Mouse (Mus musculus) myocyte (in vitro differentiated cells): ENCODE data around the gene Otud7b.

Experiments
- CEBPB ChIP-seq: IDR thresholded peaks from 2 replicates; pipeline ENCODE4 v1.6.1; 2011; ENCODE audit warnings: mild to moderate bottlenecking, moderate library complexity; ENCODE audit not compliant: poor library complexity, insufficient read depth, severe bottlenecking
- MYOD1 ChIP-seq, 3 experiments: IDR thresholded peaks; one replicate each; pipeline ENCODE4 v1.6.1; 2011; ENCODE audit warnings: control low read depth in 2 of 3, low read depth in 2 of 3, mild to moderate bottlenecking in 2 of 3, moderate library complexity in 1 of 3; ENCODE audit not compliant: insufficient read length in 2 of 3, control insufficient read depth in 1 of 3
- MYOG ChIP-seq, 3 experiments: IDR thresholded peaks; one replicate each; pipeline ENCODE4 v1.6.1; 2011; ENCODE audit warnings: control low read depth in 2 of 3, low read depth in 2 of 3, mild to moderate bottlenecking in 2 of 3; ENCODE audit not compliant: insufficient read length in 2 of 3, control insufficient read depth in 1 of 3, insufficient read depth in 1 of 3
- POLR2A ChIP-seq: IDR thresholded peaks from one replicate; pipeline ENCODE4 v1.6.1; 2011; ENCODE audit warnings: low read depth, mild to moderate bottlenecking, control low read depth, moderate library complexity; ENCODE audit not compliant: insufficient read length
- POLR2AphosphoS2 ChIP-seq: IDR thresholded peaks from one replicate; pipeline ENCODE4 v1.6.1; 2011; ENCODE audit warnings: low read depth, control low read depth; ENCODE audit not compliant: insufficient read length
- SRF ChIP-seq: IDR thresholded peaks from one replicate; pipeline ENCODE4 v1.6.1; 2011; ENCODE audit warnings: low read depth; ENCODE audit not compliant: control insufficient read depth, insufficient read length
- TCF12 ChIP-seq: IDR thresholded peaks from one replicate; pipeline ENCODE4 v1.6.1; 2011; ENCODE audit warnings: mild to moderate bottlenecking, control low read depth; ENCODE audit not compliant: poor library complexity, insufficient read depth, severe bottlenecking
- TCF3 ChIP-seq: IDR thresholded peaks from one replicate; pipeline ENCODE4 v1.6.1; 2011; ENCODE audit warnings: low read depth, control low read depth; ENCODE audit not compliant: insufficient read length
- USF1 ChIP-seq: IDR thresholded peaks from one replicate; pipeline ENCODE4 v1.6.1; 2011; ENCODE audit warnings: low read depth, mild to moderate bottlenecking, control low read depth, moderate library complexity

GRCm38 (mm10) chr3:96161869-96162840 is 57.8 kb downstream of the Otud7b start, which contains the start of gene Mtmr11:
- TF ChIP-seq POLR2A (peak; percentile 20), TCF12 (no peak), USF1 (no peak), CEBPB (no peak), POLR2AphosphoS2 (no peak), TCF3 (no peak), MYOD1 (IDR thresholded peaks at IDR 0.05; ENCODE audit: control insufficient read depth in 1 of 3, insufficient read length in 2 of 3, low read depth in 2 of 3) (no peak), MYOG (IDR thresholded peaks at IDR 0.05; ENCODE audit: control insufficient read depth in 1 of 3, insufficient read depth in 1 of 3, insufficient read length in 2 of 3, low read depth in 2 of 3) (no peak), SRF (no peak)
